Mouse (Mus musculus) lung, postnatal 0 days (tissue): ENCODE data around the gene Eaf2. TPM values are rescaled to one million over a fixed set of nuclear protein-coding genes. Genes with fewer than 3 reads are reported as not detected.

Source experiments
- ATAC-seq: fragments of 200-750 bp; cut with Nextera tagmentation; 2 replicates; pipeline ENCODE4 v1.8.0; 2017; ENCODE audit warnings: moderate library complexity
- DNase-seq: peaks from one replicate; pipeline ENCODE4 v3.0.0-alpha.2; 2016; ENCODE audit warnings: low spot score
- H3K27ac ChIP-seq: fragments of 300-500 bp; sonication (generic); 2 replicates; pipeline ENCODE4 v1.5.1; 2014; ENCODE audit warnings: antibody characterized with exemption, mild to moderate bottlenecking, low read length, mixed read lengths
- H3K27me3 ChIP-seq: fragments of 300-500 bp; sonication (generic); replicated peaks from 2 replicates; pipeline ENCODE4 v1.6.1; 2014; ENCODE audit warnings: low read length, mixed read lengths; ENCODE audit not compliant: insufficient read depth
- H3K36me3 ChIP-seq: fragments of 300-500 bp; sonication (generic); 2 replicates; pipeline ENCODE4 v1.6.1; 2014; ENCODE audit warnings: low read length, mixed read lengths; ENCODE audit not compliant: insufficient read depth
- H3K4me1 ChIP-seq: fragments of 300-500 bp; sonication (generic); 2 replicates; pipeline ENCODE4 v1.6.1; 2014; ENCODE audit warnings: antibody characterized with exemption, low read depth, low read length, mixed read lengths; ENCODE audit not compliant: insufficient read depth
- H3K4me2 ChIP-seq: fragments of 300-500 bp; sonication (generic); replicated peaks from 2 replicates; pipeline ENCODE4 v1.6.1; 2014; ENCODE audit warnings: low read depth, mild to moderate bottlenecking, low read length, moderate library complexity, mixed read lengths
- H3K4me3 ChIP-seq: fragments of 300-500 bp; sonication (generic); 2 replicates; pipeline ENCODE4 v1.5.1; 2014; ENCODE audit warnings: low read depth, low read length
- H3K9ac ChIP-seq: fragments of 300-500 bp; sonication (generic); replicated peaks from 2 replicates; pipeline ENCODE4 v1.6.1; 2014; ENCODE audit warnings: low read depth, mild to moderate bottlenecking
- H3K9me3 ChIP-seq: fragments of 300-500 bp; sonication (generic); 2 replicates; pipeline ENCODE4 v1.6.1; 2016; ENCODE audit warnings: low read length, mixed read lengths
- CTCF ChIP-seq: IDR thresholded peaks from 2 replicates; pipeline ENCODE4 v1.5.1; 2016; ENCODE audit warnings: antibody characterized with exemption, mild to moderate bottlenecking
- EP300 ChIP-seq: IDR thresholded peaks from 2 replicates; pipeline ENCODE4 v1.6.1; 2016; ENCODE audit warnings: antibody characterized with exemption, mild to moderate bottlenecking, control low read depth
- whole genome bisulfite sequencing: fragments of 180-500 bp; shearing (Covaris S2); extraction: QIAGEN DNeasy Blood & Tissue Kit; methylation state at CpG from one replicate; pipeline ENCODE4 v1.1.7; 2014; 5-methylcytosine and 5-hydroxymethylcytosine counted together
- polyA plus RNA-seq: library from polyadenylated mRNA; unstranded; fragments of >200 nt; fragmentation: Nextera tagmentation; extraction: Ambion mirVana; gene quantifications from 2 replicates; pipeline ENCODE4 v1.2.1, GENCODE M21; 2015

Eaf2 gene
- polyA plus RNA-seq, 1 experiment from 2014 or later = 0.95 TPM

- WGBS = 76% methylated on average over 7 of the region's 7 CpGs
- H3K27ac ChIP-seq = no peak overlapping the region
- H3K9ac ChIP-seq = no peak overlapping the region
- H3K4me2 ChIP-seq = no peak overlapping the region
- no peak for DNase-seq
- no peak overlapping the region for H3K4me3 ChIP-seq
- H3K9me3 ChIP-seq = no peaks in the 10 kb centered on the region
- no peak for ATAC-seq
- TF ChIP-seq CTCF (no peak), EP300 (no peak)
- no peaks in the 10 kb centered on the region for H3K27me3 ChIP-seq
- H3K36me3 ChIP-seq = no peaks in the 10 kb centered on the region
- H3K4me1 ChIP-seq = no peaks in the 10 kb centered on the region; the same call in 1 of the 2 replicates
Measured at GRCm38 (mm10) chr16:36786466-36786865, 88.3 kb downstream of the Eaf2 start.

- DNase-seq = peak; percentile 66
Measured at GRCm38 (mm10) chr16:36784594-36785313, 90.0 kb downstream of the Eaf2 start, which contains the start of gene Slc15a2. TSS of gene Slc15a2 (minus strand) at chr16:36784962.

GRCm38 (mm10) chr16:36784146-36784545, 90.7 kb downstream of the Eaf2 start:
- Histone ChIP-seq H3K4me1 (no peaks in the 10 kb centered on the region; the same call in 1 of the 2 replicates), H3K9ac (peak overlapping the region; percentile 20; the same call in 1 of the 2 replicates), H3K4me2 (peak overlapping the region; percentile 42), H3K27ac (peak overlapping the region; percentile 5; the same call in 1 of the 2 replicates), H3K4me3 (peak overlapping the region; percentile 39), H3K27me3 (no peaks in the 10 kb centered on the region), H3K36me3 (no peaks in the 10 kb centered on the region), H3K9me3 (no peaks in the 10 kb centered on the region)
- DNase-seq = peak; percentile 27
- 60% methylated on average over 2 of the region's 2 CpGs for WGBS
- TF ChIP-seq EP300 (no peak), CTCF (no peak)
- no peak for ATAC-seq

More at GRCm38 (mm10) chr16:36784594-36785313, 90.0 kb downstream of the Eaf2 start, which contains the start of gene Slc15a2:
- Histone ChIP-seq H3K4me3 (peak within 1 kb of the TSS; percentile 39), H3K4me1 (no peaks in the 10 kb centered on the region; the same call in 1 of the 2 replicates), H3K27ac (peak within 1 kb of the TSS; percentile 5; the same call in 1 of the 2 replicates), H3K4me2 (peak within 1 kb of the TSS; percentile 42), H3K9me3 (no peaks in the 10 kb centered on the region), H3K9ac (peak within 1 kb of the TSS; percentile 20; the same call in 1 of the 2 replicates), H3K36me3 (no peaks in the 10 kb centered on the region), H3K27me3 (no peaks in the 10 kb centered on the region)
- WGBS = 48% methylated on average over 10 of the region's 10 CpGs
- ATAC-seq = no peak
- TF ChIP-seq CTCF (no peak), EP300 (no peak)

- H3K9ac ChIP-seq = no peak overlapping the region
- 76% methylated on average over 6 of the region's 6 CpGs for WGBS
- H3K4me3 ChIP-seq = no peak overlapping the region
- no peaks in the 10 kb centered on the region for H3K9me3 ChIP-seq
- H3K4me2 ChIP-seq = no peak overlapping the region
- ATAC-seq (no peak), DNase-seq (no peak)
- H3K27ac ChIP-seq = no peak overlapping the region
- H3K27me3 ChIP-seq = no peaks in the 10 kb centered on the region
- H3K4me1 ChIP-seq = no peaks in the 10 kb centered on the region
- no peak for TF ChIP-seq CTCF
- TF ChIP-seq EP300 = no peak
- no peaks in the 10 kb centered on the region for H3K36me3 ChIP-seq
Measured at GRCm38 (mm10) chr16:36775658-36776057, 99.1 kb downstream of the Eaf2 start.

- Histone ChIP-seq H3K27ac (peak overlapping the region; percentile 64; the same call in 1 of the 2 replicates), H3K9me3 (no peaks in the 10 kb centered on the region), H3K4me2 (no peak overlapping the region), H3K4me1 (no peaks in the 10 kb centered on the region), H3K27me3 (no peaks in the 10 kb centered on the region), H3K9ac (no peak overlapping the region), H3K36me3 (no peaks in the 10 kb centered on the region), H3K4me3 (no peak overlapping the region)
- peak; percentile 73 for ATAC-seq
- WGBS = 57% methylated on average over 5 of the region's 5 CpGs
- peak; percentile 76 for DNase-seq
- TF ChIP-seq CTCF (no peak), EP300 (peak; percentile 68)
Measured at GRCm38 (mm10) chr16:36772996-36773395, 101.8 kb downstream of the Eaf2 start.

- Histone ChIP-seq H3K4me3 (no peak overlapping the region), H3K4me2 (no peak overlapping the region), H3K27me3 (no peaks in the 10 kb centered on the region), H3K9ac (no peak overlapping the region), H3K36me3 (no peaks in the 10 kb centered on the region), H3K9me3 (no peaks in the 10 kb centered on the region), H3K4me1 (no peaks in the 10 kb centered on the region), H3K27ac (0 out of 2 replicates have a peak overlapping the region, but pooled peaks have one; percentile 11)
- TF ChIP-seq CTCF (no peak), EP300 (no peak)
- 83% methylated on average over 3 of the region's 3 CpGs for WGBS
- no peak for ATAC-seq
- DNase-seq = no peak
Measured at GRCm38 (mm10) chr16:36771703-36772102, 103.1 kb downstream of the Eaf2 start.
